In the genomic region with DNA sequence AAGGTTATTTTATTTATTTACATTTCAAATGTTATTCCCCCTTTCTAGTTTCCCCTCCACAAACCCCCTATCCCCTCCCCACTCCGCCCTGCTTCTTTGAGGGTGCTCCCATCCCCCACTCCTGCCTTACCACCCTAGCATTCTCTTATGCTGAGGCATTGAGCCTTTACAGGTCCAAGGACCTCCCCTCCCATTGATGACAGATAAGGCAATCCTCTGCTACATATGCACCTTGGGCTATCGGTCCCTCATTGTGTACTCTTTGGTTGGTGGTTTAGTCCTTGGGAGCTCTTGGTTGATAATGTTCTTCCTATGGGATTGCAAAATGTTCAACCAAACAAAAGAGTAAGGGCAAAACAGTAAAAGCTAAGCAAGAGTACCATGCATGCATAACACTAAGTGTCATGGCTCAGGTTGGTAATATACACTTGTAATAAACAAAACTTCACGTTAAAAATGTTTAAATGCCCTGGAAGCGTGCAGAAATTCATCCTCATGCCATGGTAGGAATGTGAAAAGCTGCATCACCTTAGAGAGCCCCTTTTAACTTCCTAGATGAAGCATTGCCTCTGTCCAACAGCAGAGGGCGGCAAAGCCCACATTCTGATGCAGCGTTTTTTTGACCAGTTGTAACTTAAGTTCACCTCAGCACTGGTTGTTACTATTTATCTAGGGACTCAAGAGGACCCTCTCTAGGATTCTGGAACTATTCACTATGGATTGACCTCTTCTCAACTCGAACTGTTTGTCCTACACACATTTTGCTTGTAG, we compare ENCODE assay signal across 8 mouse cellular contexts.
A peak's percentile ranks its signal among the peaks of the same experiment; 100 is the strongest.
DNase-seq lines count a peak whose midpoint lies in the region; ATAC-seq lines count a peak whose summit lies in the region.

No protein-coding gene starts in this region.

- peak; percentile 16 for DNase-seq in CD4-positive, CD25-positive, alpha-beta regulatory T cell, adult 2 months (ENCODE audit: low read depth, low spot score)
- peak; percentile 55 for DNase-seq in adrenal gland, postnatal 25 days
- DNase-seq in embryonic facial prominence, embryonic 11.5 days (ENCODE audit: low spot score), result peak; percentile 70
- DNase-seq in hindbrain, embryonic 14.5 days (ENCODE audit: low spot score), result peak; percentile 80
- peak; percentile 13 for DNase-seq in left cerebral cortex, adult 11 months (ENCODE audit: low spot score)
- DNase-seq in midbrain, embryonic 11.5 days (ENCODE audit: low spot score, missing footprints), result peak; percentile 91
- DNase-seq in telencephalon, adult 2 months (ENCODE audit: low read depth, low spot score), result peak; percentile 23

- no peaks in the 10 kb centered on the region for H3K4me1 ChIP-seq in embryonic facial prominence, embryonic 11.5 days (ENCODE audit: control insufficient read depth, insufficient read depth, low read length)
- H3K4me1 ChIP-seq in hindbrain, embryonic 14.5 days (replicated peaks; ENCODE audit: control insufficient read depth, insufficient read depth, low read length), result no peaks in the 10 kb centered on the region
- H3K4me1 ChIP-seq in midbrain, embryonic 11.5 days (ENCODE audit: control insufficient read depth, insufficient read depth, low read length), result no peaks in the 10 kb centered on the region

- H3K9ac ChIP-seq in embryonic facial prominence, embryonic 11.5 days (replicated peaks; ENCODE audit: low read length), result no peak overlapping the region
- H3K9ac ChIP-seq in hindbrain, embryonic 14.5 days, result no peak overlapping the region
- H3K9ac ChIP-seq in midbrain, embryonic 11.5 days (ENCODE audit: low read length), result no peak overlapping the region

- 18% methylated on average over 7 of the region's 7 CpGs for WGBS in embryonic facial prominence, embryonic 11.5 days
- 19% methylated on average over 7 of the region's 7 CpGs for WGBS in hindbrain, embryonic 14.5 days
- WGBS in midbrain, embryonic 11.5 days, result 21% methylated on average over 7 of the region's 7 CpGs

- H3K4me2 ChIP-seq in embryonic facial prominence, embryonic 11.5 days (ENCODE audit: low read depth, low read length), result no peak overlapping the region
- H3K4me2 ChIP-seq in hindbrain, embryonic 14.5 days (replicated peaks), result no peak overlapping the region
- no peak overlapping the region for H3K4me2 ChIP-seq in midbrain, embryonic 11.5 days

- no peaks in the 10 kb centered on the region for H3K36me3 ChIP-seq in embryonic facial prominence, embryonic 11.5 days (replicated peaks; ENCODE audit: control insufficient read depth, insufficient read depth, low read depth, low read length)
- H3K36me3 ChIP-seq in hindbrain, embryonic 14.5 days (replicated peaks; ENCODE audit: control insufficient read depth, insufficient read depth), result no peaks in the 10 kb centered on the region
- no peaks in the 10 kb centered on the region for H3K36me3 ChIP-seq in midbrain, embryonic 11.5 days (ENCODE audit: control insufficient read depth, insufficient read depth, low read length)

- no peaks in the 10 kb centered on the region for H3K27me3 ChIP-seq in embryonic facial prominence, embryonic 11.5 days (ENCODE audit: control insufficient read depth, insufficient read depth, low read length)
- H3K27me3 ChIP-seq in hindbrain, embryonic 14.5 days (ENCODE audit: control insufficient read depth, insufficient read depth, low read length), result no peaks in the 10 kb centered on the region
- H3K27me3 ChIP-seq in midbrain, embryonic 11.5 days (ENCODE audit: control insufficient read depth, insufficient read depth, low read length), result no peaks in the 10 kb centered on the region

- no peaks in the 10 kb centered on the region for H3K9me3 ChIP-seq in embryonic facial prominence, embryonic 11.5 days (replicated peaks; ENCODE audit: control insufficient read depth, low read length)
- H3K9me3 ChIP-seq in hindbrain, embryonic 14.5 days (ENCODE audit: control insufficient read depth, low read length), result no peaks in the 10 kb centered on the region
- no peaks in the 10 kb centered on the region for H3K9me3 ChIP-seq in midbrain, embryonic 11.5 days (ENCODE audit: control insufficient read depth, low read length)

- H3K4me3 ChIP-seq in embryonic facial prominence, embryonic 11.5 days (ENCODE audit: low read depth, low read length), result no peak overlapping the region
- H3K4me3 ChIP-seq in hindbrain, embryonic 14.5 days (replicated peaks; ENCODE audit: low read length), result no peak overlapping the region
- no peak overlapping the region for H3K4me3 ChIP-seq in midbrain, embryonic 11.5 days (ENCODE audit: low read depth, low read length)

- no peak for ATAC-seq in CD4-positive, CD25-positive, alpha-beta regulatory T cell, adult 4 months
- peak; percentile 62; the same call in 1 of the 2 replicates for ATAC-seq in embryonic facial prominence, embryonic 11.5 days (replicated peaks; ENCODE audit: insufficient number of reproducible peaks, low FRiP score, low TSS enrichment, low read depth)
- ATAC-seq in hindbrain, embryonic 14.5 days (ENCODE audit: low FRiP score), result peak; percentile 81
- peak; percentile 48; the same call in 1 of the 2 replicates for ATAC-seq in midbrain, embryonic 11.5 days (ENCODE audit: low FRiP score)

- no peak overlapping the region for H3K27ac ChIP-seq in embryonic facial prominence, embryonic 11.5 days (replicated peaks; ENCODE audit: low read depth, low read length)
- H3K27ac ChIP-seq in hindbrain, embryonic 14.5 days, result no peak overlapping the region
- no peak overlapping the region for H3K27ac ChIP-seq in midbrain, embryonic 11.5 days (ENCODE audit: low read depth, low read length)

Comparison
In these comparisons a context has a peak if more than half of its experiments do, and no peak if none do; other contexts are left out.
1. DNase-seq: peak in every context shown above with its lines; median percentile 91 in midbrain, embryonic 11.5 days; 80 in hindbrain, embryonic 14.5 days; 70 in embryonic facial prominence, embryonic 11.5 days; 55 in adrenal gland, postnatal 25 days; 23 in telencephalon, adult 2 months; 16 in CD4-positive, CD25-positive, alpha-beta regulatory T cell, adult 2 months; 13 in left cerebral cortex, adult 11 months.